Mouse (Mus musculus) urinary bladder, postnatal 10 days (tissue): Measurements from ENCODE around the gene Tcea3.

Experiments
- DNase-seq: peaks from one replicate; pipeline ENCODE4 v3.0.0; 2022; ENCODE audit warnings: low spot score

Gene Tcea3

DNA sequence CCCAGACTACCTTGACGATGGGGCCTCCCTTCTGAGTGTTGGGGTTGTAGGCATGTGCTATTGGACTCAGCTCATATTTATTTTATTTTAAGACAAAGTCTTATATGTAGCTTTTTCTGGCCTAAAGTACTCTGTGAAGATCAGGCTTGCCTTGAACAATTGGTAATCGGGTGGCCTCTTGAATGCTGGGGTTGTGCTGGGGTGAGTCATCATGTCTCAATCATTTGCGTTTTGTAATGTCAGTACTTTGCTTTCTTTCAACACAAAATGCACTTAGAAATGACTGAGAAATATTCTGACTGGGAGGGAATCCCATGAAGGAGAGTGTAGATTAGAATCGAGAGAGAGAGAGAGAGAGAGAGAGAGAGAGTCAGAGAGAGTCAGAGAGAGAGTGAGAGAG, 72.5 kb downstream of the Tcea3 start:
- no peak for DNase-seq

DNA sequence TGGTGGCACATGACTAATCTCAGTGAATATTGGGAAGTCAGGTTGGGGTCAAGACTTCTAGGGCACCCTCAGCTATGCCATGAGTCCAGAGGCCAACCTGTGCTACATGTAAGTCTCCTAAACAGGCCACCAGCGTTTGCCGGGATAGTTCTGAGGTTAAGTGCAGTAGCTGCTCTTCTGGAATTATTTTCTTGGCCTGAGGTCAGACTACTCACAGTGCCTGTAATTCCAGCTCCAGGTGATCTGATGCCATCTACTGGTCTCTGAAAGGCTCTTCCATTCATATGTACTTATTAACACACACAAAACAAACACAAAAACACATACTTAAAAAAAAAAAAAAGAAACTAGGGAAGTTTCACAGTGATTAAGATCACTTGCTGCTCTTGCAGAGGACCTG, 76.7 kb downstream of the Tcea3 start:
- DNase-seq, result no peak
